Mouse (Mus musculus): Measurements from ENCODE around the gene Tmprss12. TPM values are rescaled to one million over a fixed set of nuclear protein-coding genes. Genes with fewer than 3 reads are reported as not detected.

The Tmprss12 gene
- not detected in 2 replicates for polyA plus RNA-seq (2016; fragmentation: Nextera tagmentation; extraction: Ambion mirVana)

GRCm38 (mm10) chr15:100280626-100281025, at the start of gene Tmprss12:
Gene Tmprss12 (plus strand): TSS chr15:100280837.
- WGBS = 97% methylated on average over 20 of the region's 20 CpGs
- Histone ChIP-seq H3K9me3 (no peaks in the 10 kb centered on the region; the same call in 1 of the 2 replicates), H3K4me3 (no peak within 1 kb of the TSS), H3K27ac (no peak within 1 kb of the TSS), H3K4me2 (replicated peaks) (no peak within 1 kb of the TSS), H3K36me3 (no peaks in the 10 kb centered on the region), H3K4me1 (no peaks in the 10 kb centered on the region), H3K9ac (no peak within 1 kb of the TSS), H3K27me3 (no peaks in the 10 kb centered on the region)
- ATAC-seq (ENCODE audit: insufficient number of reproducible peaks, insufficient read depth, low FRiP score, low TSS enrichment) = no peak

- peaks cover 37% of the 10 kb centered on the region for H3K36me3 ChIP-seq
These were observed 48.8 kb upstream of the Tmprss12 start for GRCm38 (mm10) chr15:100231616-100232525.

GRCm38 (mm10) chr15:100235208-100235965, 45.2 kb upstream of the Tmprss12 start:
- 91% methylated on average over 12 of the region's 12 CpGs for WGBS
- Histone ChIP-seq H3K4me2 (replicated peaks) (no peak overlapping the region), H3K36me3 (peaks cover 62% of the 10 kb centered on the region), H3K9me3 (no peaks in the 10 kb centered on the region), H3K27ac (no peak overlapping the region), H3K4me1 (no peaks in the 10 kb centered on the region), H3K27me3 (no peaks in the 10 kb centered on the region), H3K9ac (no peak overlapping the region), H3K4me3 (no peak overlapping the region)
- no peak for ATAC-seq (ENCODE audit: insufficient number of reproducible peaks, insufficient read depth, low FRiP score, low TSS enrichment)

More at GRCm38 (mm10) chr15:100231616-100232525, 48.8 kb upstream of the Tmprss12 start:
- Histone ChIP-seq H3K27ac (no peak overlapping the region), H3K4me2 (replicated peaks) (no peak overlapping the region), H3K4me3 (no peak overlapping the region), H3K9me3 (no peaks in the 10 kb centered on the region), H3K27me3 (no peaks in the 10 kb centered on the region), H3K9ac (no peak overlapping the region), H3K4me1 (peaks cover 15% of the 10 kb centered on the region)
- WGBS = 92% methylated on average over 14 of the region's 14 CpGs
- no peak for ATAC-seq (ENCODE audit: insufficient number of reproducible peaks, insufficient read depth, low FRiP score, low TSS enrichment)

GRCm38 (mm10) chr15:100236952-100237351, 43.7 kb upstream of the Tmprss12 start:
- Histone ChIP-seq H3K36me3 (peaks cover 74% of the 10 kb centered on the region), H3K4me1 (no peaks in the 10 kb centered on the region), H3K9ac (no peak overlapping the region), H3K27ac (no peak overlapping the region), H3K27me3 (no peaks in the 10 kb centered on the region), H3K9me3 (no peaks in the 10 kb centered on the region), H3K4me3 (no peak overlapping the region), H3K4me2 (replicated peaks) (no peak overlapping the region)
- no peak for ATAC-seq (ENCODE audit: insufficient number of reproducible peaks, insufficient read depth, low FRiP score, low TSS enrichment)
- 90% methylated on average over 6 of the region's 6 CpGs for WGBS

GRCm38 (mm10) chr15:100241780-100242179, 38.9 kb upstream of the Tmprss12 start:
- Histone ChIP-seq H3K9ac (no peak overlapping the region), H3K36me3 (peaks cover 72% of the 10 kb centered on the region), H3K4me1 (no peaks in the 10 kb centered on the region), H3K27ac (no peak overlapping the region), H3K27me3 (no peaks in the 10 kb centered on the region), H3K9me3 (no peaks in the 10 kb centered on the region), H3K4me3 (no peak overlapping the region), H3K4me2 (replicated peaks) (no peak overlapping the region)
- 94% methylated on average over 6 of the region's 6 CpGs for WGBS
- ATAC-seq (ENCODE audit: insufficient number of reproducible peaks, insufficient read depth, low FRiP score, low TSS enrichment) = no peak

- H3K4me2 ChIP-seq (replicated peaks) = no peak overlapping the region
- H3K36me3 ChIP-seq = peaks cover 81% of the 10 kb centered on the region
- 98% methylated on average over 7 of the region's 7 CpGs for WGBS
- no peak overlapping the region for H3K4me3 ChIP-seq
- H3K27ac ChIP-seq = no peak overlapping the region
- no peaks in the 10 kb centered on the region for H3K9me3 ChIP-seq
- H3K27me3 ChIP-seq = no peaks in the 10 kb centered on the region
- H3K4me1 ChIP-seq = no peaks in the 10 kb centered on the region
- ATAC-seq (ENCODE audit: insufficient number of reproducible peaks, insufficient read depth, low FRiP score, low TSS enrichment) = no peak
- H3K9ac ChIP-seq = no peak overlapping the region
These were observed 34.7 kb upstream of the Tmprss12 start for GRCm38 (mm10) chr15:100245951-100246350.

- Histone ChIP-seq H3K27me3 (no peaks in the 10 kb centered on the region), H3K9ac (no peak overlapping the region), H3K4me1 (no peaks in the 10 kb centered on the region), H3K36me3 (peaks cover 85% of the 10 kb centered on the region), H3K9me3 (no peaks in the 10 kb centered on the region), H3K4me2 (replicated peaks) (no peak overlapping the region), H3K4me3 (no peak overlapping the region), H3K27ac (no peak overlapping the region)
- WGBS = 91% methylated on average over 9 of the region's 9 CpGs
- no peak for ATAC-seq (ENCODE audit: insufficient number of reproducible peaks, insufficient read depth, low FRiP score, low TSS enrichment)
These were observed 33.3 kb upstream of the Tmprss12 start for GRCm38 (mm10) chr15:100247296-100247695.

- WGBS = 96% methylated on average over 6 of the region's 6 CpGs
- Histone ChIP-seq H3K36me3 (peaks cover 86% of the 10 kb centered on the region), H3K9ac (no peak overlapping the region), H3K4me3 (no peak overlapping the region), H3K4me1 (no peaks in the 10 kb centered on the region), H3K27me3 (no peaks in the 10 kb centered on the region), H3K9me3 (no peaks in the 10 kb centered on the region), H3K4me2 (replicated peaks) (no peak overlapping the region), H3K27ac (no peak overlapping the region)
- ATAC-seq (ENCODE audit: insufficient number of reproducible peaks, insufficient read depth, low FRiP score, low TSS enrichment) = no peak
These were observed 31.8 kb upstream of the Tmprss12 start for GRCm38 (mm10) chr15:100248665-100249433.

- ATAC-seq (ENCODE audit: insufficient number of reproducible peaks, insufficient read depth, low FRiP score, low TSS enrichment) = no peak
- no peak overlapping the region for H3K4me3 ChIP-seq
- H3K9me3 ChIP-seq = no peaks in the 10 kb centered on the region
- no peak overlapping the region for H3K9ac ChIP-seq
- H3K4me1 ChIP-seq = no peaks in the 10 kb centered on the region
- WGBS = 94% methylated on average over 6 of the region's 6 CpGs
- no peak overlapping the region for H3K27ac ChIP-seq
- H3K4me2 ChIP-seq (replicated peaks) = no peak overlapping the region
- H3K27me3 ChIP-seq = no peaks in the 10 kb centered on the region
- H3K36me3 ChIP-seq = peaks cover 96% of the 10 kb centered on the region
These were observed 29.4 kb upstream of the Tmprss12 start for GRCm38 (mm10) chr15:100251153-100251780.

- Histone ChIP-seq H3K4me2 (replicated peaks) (no peak overlapping the region), H3K4me1 (no peaks in the 10 kb centered on the region), H3K36me3 (peaks cover 74% of the 10 kb centered on the region), H3K4me3 (no peak overlapping the region), H3K9ac (no peak overlapping the region), H3K27ac (no peak overlapping the region), H3K27me3 (no peaks in the 10 kb centered on the region), H3K9me3 (no peaks in the 10 kb centered on the region)
- 87% methylated on average over 6 of the region's 6 CpGs for WGBS
- ATAC-seq (ENCODE audit: insufficient number of reproducible peaks, insufficient read depth, low FRiP score, low TSS enrichment) = no peak
These were observed 24.3 kb upstream of the Tmprss12 start for GRCm38 (mm10) chr15:100256386-100256785.

- H3K4me2 ChIP-seq (replicated peaks) = no peak overlapping the region
- 90% methylated on average over 5 of the region's 5 CpGs for WGBS
- H3K9ac ChIP-seq = no peak overlapping the region
- no peak overlapping the region for H3K4me3 ChIP-seq
- H3K4me1 ChIP-seq = no peaks in the 10 kb centered on the region
- no peaks in the 10 kb centered on the region for H3K27me3 ChIP-seq
- no peak overlapping the region for H3K27ac ChIP-seq
- H3K36me3 ChIP-seq = peaks cover 67% of the 10 kb centered on the region
- H3K9me3 ChIP-seq = no peaks in the 10 kb centered on the region
- ATAC-seq (ENCODE audit: insufficient number of reproducible peaks, insufficient read depth, low FRiP score, low TSS enrichment) = no peak
These were observed 23.3 kb upstream of the Tmprss12 start for GRCm38 (mm10) chr15:100257305-100257704.
